Mouse (Mus musculus) myocyte (in vitro differentiated cells): ENCODE data around the gene Agbl1.

Experiments used
- MAX ChIP-seq: IDR thresholded peaks from one replicate; pipeline ENCODE4 v1.6.1; 2011; ENCODE audit warnings: low read depth, mild to moderate bottlenecking, control low read depth
- MYOD1 ChIP-seq, 3 experiments: IDR thresholded peaks; one replicate each; pipeline ENCODE4 v1.6.1; 2011; ENCODE audit warnings: control low read depth in 2 of 3, low read depth in 2 of 3, mild to moderate bottlenecking in 2 of 3, moderate library complexity in 1 of 3; ENCODE audit not compliant: insufficient read length in 2 of 3, control insufficient read depth in 1 of 3
- POLR2A ChIP-seq: IDR thresholded peaks from one replicate; pipeline ENCODE4 v1.6.1; 2011; ENCODE audit warnings: low read depth, mild to moderate bottlenecking, control low read depth, moderate library complexity; ENCODE audit not compliant: insufficient read length
- POLR2AphosphoS2 ChIP-seq: IDR thresholded peaks from one replicate; pipeline ENCODE4 v1.6.1; 2011; ENCODE audit warnings: low read depth, control low read depth; ENCODE audit not compliant: insufficient read length
- TCF12 ChIP-seq: IDR thresholded peaks from one replicate; pipeline ENCODE4 v1.6.1; 2011; ENCODE audit warnings: mild to moderate bottlenecking, control low read depth; ENCODE audit not compliant: poor library complexity, insufficient read depth, severe bottlenecking

DNA sequence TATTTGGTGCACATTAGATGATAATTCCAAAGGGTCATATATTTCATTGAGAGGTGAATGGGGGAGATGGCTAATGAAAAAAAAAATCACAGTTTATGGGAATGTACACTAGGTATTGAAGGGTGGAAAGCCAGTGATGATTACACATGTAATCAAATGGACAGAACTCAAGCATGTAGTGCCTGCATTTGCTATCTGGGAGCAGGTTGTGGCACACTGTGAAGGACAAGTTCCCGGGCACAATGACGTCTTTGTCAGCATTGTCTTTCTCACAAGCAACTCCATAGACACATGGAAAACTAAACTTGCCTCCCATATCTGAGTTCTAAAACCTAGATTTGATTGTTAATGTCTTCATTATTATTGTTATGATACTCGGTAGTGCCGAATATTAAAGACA lies 209.3 kb downstream of the Agbl1 start:
- TF ChIP-seq POLR2A (no peak), MAX (no peak), MYOD1 (IDR thresholded peaks at IDR 0.05; ENCODE audit: control insufficient read depth in 1 of 3, insufficient read length in 2 of 3, low read depth in 2 of 3) (no peak), POLR2AphosphoS2 (no peak), TCF12 (no peak)
